22 mouse cellular contexts compared by ENCODE assay signal in genomic region chr16:90988039-90988438, GRCm38 (mm10). TPM values are rescaled to one million over a fixed set of nuclear protein-coding genes. Genes with fewer than 3 reads are reported as not detected.
DNase-seq lines count a peak whose midpoint lies in the region; ATAC-seq lines count a peak whose summit lies in the region.
"Had no signal": no experiment of that assay in that cellular context is flagged by ENCODE, and none has a peak within 500 bp of the region (broad histone marks: within the 10 kb centered on the region; RNA-seq: fewer than 3 reads in every experiment).

No protein-coding gene starts in this region.

- no peak overlapping the region for H3K4me3 ChIP-seq in kidney, embryonic 14.5 days (ENCODE audit: low read length)
- peak overlapping the region; percentile 47 for H3K4me3 ChIP-seq in liver, embryonic 13.5 days (replicated peaks)
- H3K4me3 ChIP-seq in forebrain, embryonic 11.5 days (ENCODE audit: low read depth, low read length) = no peak overlapping the region
- H3K4me3 ChIP-seq: embryonic facial prominence, embryonic 15.5 days; forebrain, embryonic 15.5 days; heart, embryonic 15.5 days; hindbrain, embryonic 10.5 days; midbrain, embryonic 12.5 days; neural tube, embryonic 13.5 days had no signal

- no peaks in the 10 kb centered on the region for H3K9me3 ChIP-seq in kidney, embryonic 14.5 days (ENCODE audit: control insufficient read depth, low read length)
- H3K9me3 ChIP-seq in liver, embryonic 13.5 days (replicated peaks) = no peaks in the 10 kb centered on the region
- H3K9me3 ChIP-seq in forebrain, embryonic 11.5 days (ENCODE audit: control insufficient read depth, low read length) = no peaks in the 10 kb centered on the region
- H3K9me3 ChIP-seq: embryonic facial prominence, embryonic 15.5 days; forebrain, embryonic 15.5 days; heart, embryonic 15.5 days; hindbrain, embryonic 10.5 days; midbrain, embryonic 12.5 days; neural tube, embryonic 13.5 days had no signal

- H3K27ac ChIP-seq in kidney, embryonic 14.5 days (ENCODE audit: low read depth, low read length) = no peak overlapping the region
- peak overlapping the region; percentile 89 for H3K27ac ChIP-seq in liver, embryonic 13.5 days
- H3K27ac ChIP-seq in forebrain, embryonic 11.5 days (ENCODE audit: low read depth, low read length) = no peak overlapping the region
- H3K27ac ChIP-seq: embryonic facial prominence, embryonic 15.5 days; forebrain, embryonic 15.5 days; heart, embryonic 15.5 days; hindbrain, embryonic 10.5 days; midbrain, embryonic 12.5 days; neural tube, embryonic 13.5 days had no signal

- peak; percentile 27 to 42 for DNase-seq in kidney, postnatal 36 days
- peak; percentile 84 for DNase-seq in gonadal fat pad, adult 2 months (ENCODE audit: low read depth)
- peak; percentile 20 for DNase-seq in liver, embryonic 13.5 days
- no peak for DNase-seq in urinary bladder, postnatal 36 days (ENCODE audit: low spot score in 2 of 2)
- DNase-seq in forebrain, embryonic 11.5 days (ENCODE audit: low spot score) = no peak
- no peak for DNase-seq in retina, embryonic 14.5 days (ENCODE audit: low spot score)
- DNase-seq: adrenal gland, postnatal 36 days; cerebellum, postnatal 10 days; embryo, embryonic 11 days; left cerebral cortex, postnatal 4 days; lung, adult 2 months; lung, postnatal 36 days; right cerebral cortex, postnatal 25 days; thymus, postnatal 36 days had no signal

- no peak overlapping the region for H3K9ac ChIP-seq in kidney, embryonic 14.5 days (ENCODE audit: low read depth, low read length)
- H3K9ac ChIP-seq in liver, embryonic 13.5 days = peak overlapping the region; percentile 67
- no peak overlapping the region for H3K9ac ChIP-seq in forebrain, embryonic 11.5 days (ENCODE audit: low read length)
- H3K9ac ChIP-seq: embryonic facial prominence, embryonic 15.5 days; forebrain, embryonic 15.5 days; heart, embryonic 15.5 days; midbrain, embryonic 12.5 days; neural tube, embryonic 13.5 days had no signal

- H3K27me3 ChIP-seq in kidney, embryonic 14.5 days (ENCODE audit: control insufficient read depth, insufficient read depth, low read length) = no peaks in the 10 kb centered on the region
- H3K27me3 ChIP-seq in liver, embryonic 13.5 days = no peaks in the 10 kb centered on the region
- no peaks in the 10 kb centered on the region for H3K27me3 ChIP-seq in forebrain, embryonic 11.5 days (ENCODE audit: control insufficient read depth, insufficient read depth, low read length)
- H3K27me3 ChIP-seq: embryonic facial prominence, embryonic 15.5 days; forebrain, embryonic 15.5 days; heart, embryonic 15.5 days; midbrain, embryonic 12.5 days; neural tube, embryonic 13.5 days had no signal

- no peak overlapping the region for H3K4me2 ChIP-seq in kidney, embryonic 14.5 days (replicated peaks; ENCODE audit: low read depth, low read length)
- peak overlapping the region; percentile 67 for H3K4me2 ChIP-seq in liver, embryonic 13.5 days
- H3K4me2 ChIP-seq in forebrain, embryonic 11.5 days (ENCODE audit: low read depth, low read length, severe bottlenecking) = no peak overlapping the region
- H3K4me2 ChIP-seq: embryonic facial prominence, embryonic 15.5 days; forebrain, embryonic 15.5 days; heart, embryonic 15.5 days; midbrain, embryonic 12.5 days; neural tube, embryonic 13.5 days had no signal

- ATAC-seq in kidney, embryonic 14.5 days (ENCODE audit: low FRiP score, low TSS enrichment) = no peak
- peak; percentile 56 for ATAC-seq in liver, embryonic 13.5 days (ENCODE audit: low read depth)
- no peak for ATAC-seq in forebrain, embryonic 11.5 days (replicated peaks; ENCODE audit: low FRiP score)
- ATAC-seq: forebrain, embryonic 15.5 days; inflammation-experienced regulatory T-cells, adult 6 months had no signal

- H3K36me3 ChIP-seq in kidney, embryonic 14.5 days (ENCODE audit: control insufficient read depth, insufficient read depth, low read length) = peaks cover 4% of the 10 kb centered on the region; the same call in 1 of the 2 replicates
- H3K36me3 ChIP-seq in liver, embryonic 13.5 days = peaks cover 48% of the 10 kb centered on the region
- no peaks in the 10 kb centered on the region; the same call in 1 of the 2 replicates for H3K36me3 ChIP-seq in forebrain, embryonic 11.5 days (ENCODE audit: control insufficient read depth, insufficient read depth, low read length)

- 89% methylated on average over 8 of the region's 8 CpGs for WGBS in kidney, embryonic 14.5 days
- WGBS in liver, embryonic 13.5 days (ENCODE audit: insufficient replicate concordance) = 71% methylated on average over 8 of the region's 8 CpGs
- WGBS in forebrain, embryonic 11.5 days = 92% methylated on average over 8 of the region's 8 CpGs

- H3K4me1 ChIP-seq in kidney, embryonic 14.5 days (ENCODE audit: control insufficient read depth, insufficient read depth, low read length) = no peaks in the 10 kb centered on the region
- H3K4me1 ChIP-seq in liver, embryonic 13.5 days (replicated peaks) = peaks cover 39% of the 10 kb centered on the region
- H3K4me1 ChIP-seq in forebrain, embryonic 11.5 days (replicated peaks; ENCODE audit: control insufficient read depth, insufficient read depth, low read length) = no peaks in the 10 kb centered on the region
- H3K4me1 ChIP-seq: embryonic facial prominence, embryonic 15.5 days; forebrain, embryonic 15.5 days; heart, embryonic 15.5 days; hindbrain, embryonic 10.5 days; midbrain, embryonic 12.5 days; neural tube, embryonic 13.5 days had no signal

RNA-seq across cellular contexts. Expression of gene Synj1, which starts 23.1 kb away (rescaled TPM):
- polyA plus RNA-seq in kidney, embryonic 14.5 days (2014; fragmentation: Nextera tagmentation; extraction: Ambion mirVana) = 10.8 and 15.5 TPM in 2 replicates
- polyA plus RNA-seq in gonadal fat pad, adult 2 months (2012; rRNA removed) = 15.1 and 20.2 TPM in 2 replicates
- polyA plus RNA-seq in liver, embryonic 13.5 days (2015; fragmentation: Nextera tagmentation; extraction: Ambion mirVana) = 13.0 and 17.5 TPM in 2 replicates
- polyA plus RNA-seq in forebrain, embryonic 11.5 days (2014; fragmentation: Nextera tagmentation; extraction: Ambion mirVana) = 25.2 and 26.1 TPM in 2 replicates

RNA-seq across cellular contexts. Expression of gene Cfap298, which starts 53.1 kb away (rescaled TPM):
- 47.7 and 50.7 TPM in 2 replicates for polyA plus RNA-seq in kidney, embryonic 14.5 days (2014; fragmentation: Nextera tagmentation; extraction: Ambion mirVana)
- 9.6 and 12.2 TPM in 2 replicates for polyA plus RNA-seq in gonadal fat pad, adult 2 months (2012; rRNA removed)
- polyA plus RNA-seq in liver, embryonic 13.5 days (2015; fragmentation: Nextera tagmentation; extraction: Ambion mirVana) = 33.2 and 39.9 TPM in 2 replicates
- polyA plus RNA-seq in forebrain, embryonic 11.5 days (2014; fragmentation: Nextera tagmentation; extraction: Ambion mirVana) = 47.5 TPM in 2 replicates

RNA-seq across cellular contexts. Expression of gene Paxbp1, which starts 56.3 kb away (rescaled TPM):
- polyA plus RNA-seq in kidney, embryonic 14.5 days (2014; fragmentation: Nextera tagmentation; extraction: Ambion mirVana) = 46.9 and 75.6 TPM in 2 replicates
- 21.7 and 28.9 TPM in 2 replicates for polyA plus RNA-seq in gonadal fat pad, adult 2 months (2012; rRNA removed)
- polyA plus RNA-seq in liver, embryonic 13.5 days (2015; fragmentation: Nextera tagmentation; extraction: Ambion mirVana) = 15.8 and 19.0 TPM in 2 replicates
- polyA plus RNA-seq in forebrain, embryonic 11.5 days (2014; fragmentation: Nextera tagmentation; extraction: Ambion mirVana) = 93.0 and 109 TPM in 2 replicates

Comparison
In these comparisons a context has a peak if more than half of its experiments do, and no peak if none do; other contexts are left out.
1. DNase-seq: peak in kidney, postnatal 36 days (2 of 2), gonadal fat pad, adult 2 months (single experiment) and liver, embryonic 13.5 days (single experiment); none in urinary bladder, postnatal 36 days (0 of 2), forebrain, embryonic 11.5 days (single experiment) and retina, embryonic 14.5 days (single experiment).